Mouse (Mus musculus): ENCODE data around the gene Olfr1329.
A peak's percentile ranks its signal among the peaks of the same experiment; 100 is the strongest.
"Not testable (repeated sequence)": the region's sequence is repeated elsewhere in the genome, so short reads cannot be mapped to it uniquely, and the experiment has no call there.

Gene Olfr1329

GRCm38 (mm10) chr4:118917365-118917764 is at the start of gene Olfr1329:
Gene Olfr1329 (minus strand): TSS chr4:118917465.
- DNase-seq (ENCODE audit: low spot score) = not testable (repeated sequence)

- DNase-seq (ENCODE audit: low spot score) = peak; percentile 2
Observed at GRCm38 (mm10) chr4:118961141-118961628, 43.9 kb upstream of the Olfr1329 start, which contains the start of gene Lao1. Gene Lao1 (plus strand): TSS chr4:118961578.

- DNase-seq (ENCODE audit: low spot score) = no peak
Observed at GRCm38 (mm10) chr4:118958812-118959211, 41.5 kb upstream of the Olfr1329 start.

GRCm38 (mm10) chr4:118938512-118938911 is 21.2 kb upstream of the Olfr1329 start, which contains the start of gene Olfr1328:
Gene Olfr1328 (minus strand): TSS chr4:118938612.
- DNase-seq (ENCODE audit: low spot score) = no peak

GRCm38 (mm10) chr4:118931326-118931725 is 14.1 kb upstream of the Olfr1329 start:
- not testable (repeated sequence) for DNase-seq (ENCODE audit: low spot score)

- no peak for DNase-seq (ENCODE audit: low spot score)
Observed at GRCm38 (mm10) chr4:118901981-118902380, 15.3 kb downstream of the Olfr1329 start.

- DNase-seq (ENCODE audit: low spot score) = no peak
Observed at GRCm38 (mm10) chr4:118888297-118888696, 29.0 kb downstream of the Olfr1329 start, which contains the start of gene Olfr1330. Gene Olfr1330 (plus strand): TSS chr4:118888597.

GRCm38 (mm10) chr4:118867566-118867965 is 49.7 kb downstream of the Olfr1329 start:
- DNase-seq (ENCODE audit: low spot score) = no peak

Measured in left cerebral cortex, adult 11 months (tissue).